Mouse (Mus musculus): ENCODE data around the gene Ccdc102a.

Ccdc102a gene

GRCm38 (mm10) chr8:94922602-94923001 is 4.7 kb upstream of the Ccdc102a start:
- ATAC-seq (ENCODE audit: insufficient number of reproducible peaks, low FRiP score, low TSS enrichment) = no peak

GRCm38 (mm10) chr8:94922176-94922575 is 4.3 kb upstream of the Ccdc102a start:
- no peak for ATAC-seq (ENCODE audit: insufficient number of reproducible peaks, low FRiP score, low TSS enrichment)

GRCm38 (mm10) chr8:94919256-94919655 is 1.4 kb upstream of the Ccdc102a start:
- ATAC-seq (ENCODE audit: insufficient number of reproducible peaks, low FRiP score, low TSS enrichment) = no peak

- ATAC-seq (ENCODE audit: insufficient number of reproducible peaks, low FRiP score, low TSS enrichment) = 0 out of 2 replicates have a peak, but pooled peaks have one; percentile 46
Measured at GRCm38 (mm10) chr8:94917352-94917751, 546 bp downstream of the Ccdc102a start.

GRCm38 (mm10) chr8:94916960-94917324 is 956 bp downstream of the Ccdc102a start:
- no peak for ATAC-seq (ENCODE audit: insufficient number of reproducible peaks, low FRiP score, low TSS enrichment)

- no peak for ATAC-seq (ENCODE audit: insufficient number of reproducible peaks, low FRiP score, low TSS enrichment)
Measured at GRCm38 (mm10) chr8:94916311-94916959, 1.5 kb downstream of the Ccdc102a start.

GRCm38 (mm10) chr8:94914701-94915101 is 3.2 kb downstream of the Ccdc102a start:
- no peak for ATAC-seq (ENCODE audit: insufficient number of reproducible peaks, low FRiP score, low TSS enrichment)

GRCm38 (mm10) chr8:94914256-94914655 is 3.6 kb downstream of the Ccdc102a start:
- ATAC-seq (ENCODE audit: insufficient number of reproducible peaks, low FRiP score, low TSS enrichment) = no peak

GRCm38 (mm10) chr8:94913061-94913660 is 4.7 kb downstream of the Ccdc102a start:
- no peak for ATAC-seq (ENCODE audit: insufficient number of reproducible peaks, low FRiP score, low TSS enrichment)

- peak; percentile 48; the same call in 1 of the 2 replicates for ATAC-seq (ENCODE audit: insufficient number of reproducible peaks, low FRiP score, low TSS enrichment)
Measured at GRCm38 (mm10) chr8:94908847-94909246, 9.1 kb downstream of the Ccdc102a start.

GRCm38 (mm10) chr8:94907591-94908300 is 10.2 kb downstream of the Ccdc102a start:
- ATAC-seq (ENCODE audit: insufficient number of reproducible peaks, low FRiP score, low TSS enrichment) = no peak

- no peak for ATAC-seq (ENCODE audit: insufficient number of reproducible peaks, low FRiP score, low TSS enrichment)
Measured at GRCm38 (mm10) chr8:94904450-94905175, 13.3 kb downstream of the Ccdc102a start.

GRCm38 (mm10) chr8:94903709-94904108 is 14.2 kb downstream of the Ccdc102a start:
- ATAC-seq (ENCODE audit: insufficient number of reproducible peaks, low FRiP score, low TSS enrichment) = no peak

GRCm38 (mm10) chr8:94901031-94901430 is 16.9 kb downstream of the Ccdc102a start:
- ATAC-seq (ENCODE audit: insufficient number of reproducible peaks, low FRiP score, low TSS enrichment) = no peak

GRCm38 (mm10) chr8:94900617-94901016 is 17.3 kb downstream of the Ccdc102a start:
- no peak for ATAC-seq (ENCODE audit: insufficient number of reproducible peaks, low FRiP score, low TSS enrichment)

GRCm38 (mm10) chr8:94899262-94899661 is 18.6 kb downstream of the Ccdc102a start:
- no peak for ATAC-seq (ENCODE audit: insufficient number of reproducible peaks, low FRiP score, low TSS enrichment)

- no peak for ATAC-seq (ENCODE audit: insufficient number of reproducible peaks, low FRiP score, low TSS enrichment)
Measured at GRCm38 (mm10) chr8:94892917-94893316, 25.0 kb downstream of the Ccdc102a start.

GRCm38 (mm10) chr8:94888383-94889036 is 29.4 kb downstream of the Ccdc102a start:
- no peak for ATAC-seq (ENCODE audit: insufficient number of reproducible peaks, low FRiP score, low TSS enrichment)

GRCm38 (mm10) chr8:94880742-94881141 is 37.2 kb downstream of the Ccdc102a start:
- no peak for ATAC-seq (ENCODE audit: insufficient number of reproducible peaks, low FRiP score, low TSS enrichment)

GRCm38 (mm10) chr8:94876820-94877219 is 41.1 kb downstream of the Ccdc102a start:
- no peak for ATAC-seq (ENCODE audit: insufficient number of reproducible peaks, low FRiP score, low TSS enrichment)

Measured in cerebellum, adult (tissue).